Mouse (Mus musculus): Measurements from ENCODE around the gene Il25.

- TF ChIP-seq ELF1 (IDR thresholded peaks at IDR 0.05; ENCODE audit: low read depth, low read length) (no peak), MXI1 (IDR thresholded peaks at IDR 0.05; ENCODE audit: low read depth, low read length) (no peak), CTCF (conservative IDR thresholded peaks at IDR 0.05 in 1 of 2, IDR thresholded peaks at IDR 0.05 in 1 of 2; ENCODE audit: low read depth in 2 of 2, low read length in 2 of 2) (no peak), POLR2A (IDR thresholded peaks at IDR 0.05; ENCODE audit: low read depth, low read length) (no peak)
Measured at GRCm38 (mm10) chr14:54935904-54936830, 3.7 kb downstream of the Il25 start, which contains the start of gene Cmtm5.

Measured in CH12.LX (cell line).